Mouse (Mus musculus): ENCODE measurements around the gene Cmklr1. TPM values are rescaled to one million over a fixed set of nuclear protein-coding genes. Genes with fewer than 3 reads are reported as not detected.
"Not testable (repeated sequence)": the region's sequence is repeated elsewhere in the genome, so short reads cannot be mapped to it uniquely, and the experiment has no call there.

The Cmklr1 gene
- polyA plus RNA-seq, 3 experiments from 2014 or later = 0.24 TPM; not detected in 2

GRCm38 (mm10) chr5:113585619-113586457 lies 64.4 kb downstream of the Cmklr1 start:
- not testable (repeated sequence) for ATAC-seq

GRCm38 (mm10) chr5:113584439-113584838 lies 65.8 kb downstream of the Cmklr1 start:
- no peak for ATAC-seq

- no peak for ATAC-seq
These were observed 66.6 kb downstream of the Cmklr1 start for GRCm38 (mm10) chr5:113583424-113584162.

DNA sequence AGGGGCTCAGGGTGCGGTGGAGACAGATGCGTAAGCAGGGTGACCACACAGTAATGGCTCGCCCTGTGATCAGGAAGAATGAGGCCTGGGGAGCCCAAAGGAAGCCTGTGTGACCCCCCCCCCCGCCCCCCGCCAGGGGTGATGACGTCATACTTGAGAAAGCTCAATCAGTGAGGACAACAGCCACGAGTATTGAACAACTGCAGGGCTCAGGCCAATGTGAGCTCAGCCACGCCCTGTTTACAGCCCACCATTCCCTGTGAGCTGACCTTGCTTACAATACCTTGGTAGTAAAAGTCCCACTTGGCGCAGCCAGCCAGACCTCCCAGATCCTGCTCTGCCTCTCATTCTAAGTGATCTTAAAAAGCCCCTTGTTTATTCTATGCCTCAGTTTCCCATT lies 69.4 kb downstream of the Cmklr1 start:
- no peak for ATAC-seq

DNA sequence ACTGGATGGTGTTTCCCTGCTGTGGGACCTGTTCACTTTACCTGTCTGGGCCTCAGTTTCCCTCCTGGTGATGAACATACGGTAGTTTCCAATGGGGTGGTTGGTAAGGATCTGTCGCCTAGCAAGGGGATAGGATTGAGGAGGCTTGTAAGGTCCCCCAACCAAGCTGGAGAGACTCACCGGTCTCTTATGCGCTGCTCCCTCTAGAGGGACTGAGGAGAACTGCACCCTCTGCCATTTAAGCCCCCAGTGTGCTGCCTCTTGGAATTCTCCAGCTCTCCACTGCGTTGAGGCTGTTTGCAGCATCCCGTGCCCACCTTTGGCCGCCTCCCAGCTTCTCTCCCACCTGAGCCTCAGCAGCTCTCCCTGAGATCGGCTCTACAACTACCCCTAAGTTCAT lies 70.0 kb downstream of the Cmklr1 start:
- no peak for ATAC-seq

GRCm38 (mm10) chr5:113579128-113579527 lies 71.1 kb downstream of the Cmklr1 start:
- no peak for ATAC-seq

- no peak for ATAC-seq
These were observed 71.8 kb downstream of the Cmklr1 start for GRCm38 (mm10) chr5:113578428-113578827.

DNA sequence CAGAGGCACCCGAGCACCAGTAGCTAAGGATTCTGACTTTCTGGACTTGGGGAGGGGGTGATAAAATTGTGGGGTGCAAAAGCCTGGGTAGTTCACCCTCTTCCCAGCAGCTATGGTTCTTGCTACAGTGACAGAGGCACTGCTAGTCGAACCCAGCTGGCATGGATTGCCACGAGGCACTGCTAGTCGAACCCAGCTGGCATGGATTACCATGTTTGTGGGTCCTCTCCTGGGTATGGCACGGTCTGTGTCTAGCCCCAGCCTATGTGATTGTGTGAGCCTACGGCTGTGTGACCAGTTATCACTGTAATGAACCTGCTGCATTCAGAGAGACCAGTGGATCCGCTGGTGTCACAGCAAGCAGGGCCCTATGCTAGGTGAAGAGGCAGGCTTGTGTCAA lies 72.7 kb downstream of the Cmklr1 start:
- no peak for ATAC-seq

- no peak for ATAC-seq
These were observed 80.0 kb downstream of the Cmklr1 start for GRCm38 (mm10) chr5:113570056-113570717.

- ATAC-seq = no peak
These were observed 84.4 kb downstream of the Cmklr1 start for GRCm38 (mm10) chr5:113565858-113566257.

- no peak for ATAC-seq
These were observed 84.9 kb downstream of the Cmklr1 start for GRCm38 (mm10) chr5:113565101-113565854.

DNA sequence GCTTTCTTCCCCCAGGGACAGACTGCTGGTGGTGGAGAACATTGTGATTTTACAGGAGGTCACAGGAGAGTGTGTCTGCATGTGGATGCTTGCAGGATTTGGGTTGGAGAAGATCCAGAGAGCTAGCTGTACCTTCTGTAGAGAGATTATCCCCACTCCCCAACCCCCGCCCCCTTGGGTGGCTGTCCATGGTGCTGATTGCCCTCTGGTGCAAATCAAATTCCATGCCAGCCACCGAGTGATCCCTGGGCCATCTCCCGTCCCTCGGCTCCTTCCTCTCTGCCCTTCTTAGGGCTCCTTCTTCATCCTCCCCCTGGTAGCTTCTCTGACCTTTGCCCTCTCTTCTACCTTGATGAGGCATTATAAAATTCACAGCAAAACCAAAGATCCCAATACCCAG lies 85.8 kb downstream of the Cmklr1 start:
- ATAC-seq = no peak

Other genes with a start within 250 kb of the Cmklr1 start
- gene Wscd2, start 160.1 kb downstream of the Cmklr1 start, polyA plus RNA-seq (2017; shearing (Covaris generic)) = 1 to 10 TPM; 1.7 to 2.5 (median 1.9) TPM
- not detected for gene 1700069L16Rik, start 74.3 kb upstream of the Cmklr1 start, polyA plus RNA-seq (2017; shearing (Covaris generic))
- 1 to 10 TPM; 4.4 to 4.9 (median 4.7) TPM for gene Ficd, start 85.4 kb upstream of the Cmklr1 start, polyA plus RNA-seq (2017; shearing (Covaris generic))
- gene Sart3, start 122.1 kb upstream of the Cmklr1 start, polyA plus RNA-seq (2017; shearing (Covaris generic)) = 10 to 100 TPM; 12.7 to 15.3 (median 13.0) TPM
- 10 to 100 TPM in 2 of 3 experiments, 1 to 10 TPM in 1; 5.7 to 45.5 (median 16.1) TPM for gene Iscu, start 122.3 kb upstream of the Cmklr1 start, polyA plus RNA-seq (2017; shearing (Covaris generic))
- gene Tmem119, start 150.1 kb upstream of the Cmklr1 start, polyA plus RNA-seq (2017; shearing (Covaris generic)) = not detected
- 100 to 1,000 TPM; 457 to 620 (median 469) TPM for gene Selplg, start 182.2 kb upstream of the Cmklr1 start, polyA plus RNA-seq (2017; shearing (Covaris generic))